Mouse (Mus musculus) right cerebral cortex, adult 2 months (tissue): ENCODE measurements at regions not wholly inside any gene's neighbourhood (a gene's known extent, or its start where the extent isn't known, plus 50 kb on each side); places are given as distances from the start of the nearest gene placed in this dataset.
"Not testable (repeated sequence)": the region's sequence is repeated elsewhere in the genome, so short reads cannot be mapped to it uniquely, and the experiment has no call there.

ENCODE experiments used
- DNase-seq, 2 experiments: peaks; one replicate each; pipeline ENCODE4 v3.0.0; 2021 to 2022; ENCODE audit warnings: low spot score in 2 of 2

GRCm38 (mm10) chr9:83728428-83728827 is 77.6 kb downstream of the Elovl4 start:
- DNase-seq, result no peak

- DNase-seq, result peak; percentile 72 to 73
Measured at GRCm38 (mm10) chr9:83727462-83728189, 78.5 kb downstream of the Elovl4 start.

GRCm38 (mm10) chr9:83726979-83727378 is 79.1 kb downstream of the Elovl4 start:
- DNase-seq, result no peak

GRCm38 (mm10) chr9:83726105-83726504 is 80.0 kb downstream of the Elovl4 start:
- peak in 1 of 2 experiments; percentile 23 for DNase-seq

GRCm38 (mm10) chr9:83725545-83725944 is 80.5 kb downstream of the Elovl4 start:
- no peak for DNase-seq

- DNase-seq, result no peak
Measured at GRCm38 (mm10) chr9:83720982-83721381, 85.1 kb downstream of the Elovl4 start.

- no peak for DNase-seq
Measured at GRCm38 (mm10) chr9:83719811-83720210, 86.3 kb downstream of the Elovl4 start.

- DNase-seq, result not testable (repeated sequence)
Measured at GRCm38 (mm10) chr9:83718084-83718483, 88.0 kb downstream of the Elovl4 start.

- no peak for DNase-seq
Measured at GRCm38 (mm10) chr9:83716101-83716763, 89.8 kb downstream of the Elovl4 start.

GRCm38 (mm10) chr9:83707361-83707760 is 98.7 kb downstream of the Elovl4 start:
- no peak for DNase-seq

GRCm38 (mm10) chr9:83706071-83706470 is 100.0 kb downstream of the Elovl4 start:
- DNase-seq, result no peak

- DNase-seq, result no peak
Measured at GRCm38 (mm10) chr9:83704186-83704585, 101.9 kb downstream of the Elovl4 start.

GRCm38 (mm10) chr9:83700916-83701315 is 105.2 kb downstream of the Elovl4 start:
- DNase-seq, result no peak

- DNase-seq, result no peak
Measured at GRCm38 (mm10) chr9:83700056-83700455, 106.0 kb downstream of the Elovl4 start.

GRCm38 (mm10) chr9:83691332-83692198 is 114.5 kb downstream of the Elovl4 start:
- DNase-seq, result peak; percentile 72 to 76
